Mouse (Mus musculus) embryonic facial prominence, embryonic 12.5 days (tissue): Measurements from ENCODE around the gene Akain1. TPM values are rescaled to one million over a fixed set of nuclear protein-coding genes. Genes with fewer than 3 reads are reported as not detected.

Source experiments
- ATAC-seq: fragments of 200-750 bp; cut with Nextera tagmentation; 2 replicates; pipeline ENCODE4 v1.8.0; 2017; ENCODE audit not compliant: insufficient number of reproducible peaks, insufficient read depth, low FRiP score, low TSS enrichment
- H3K27ac ChIP-seq: fragments of 300-500 bp; sonication (generic); 2 replicates; pipeline ENCODE4 v1.5.1; 2016; ENCODE audit warnings: mild to moderate bottlenecking
- H3K27me3 ChIP-seq: fragments of 300-500 bp; sonication (generic); 2 replicates; pipeline ENCODE4 v1.6.1; 2016; ENCODE audit warnings: mild to moderate bottlenecking, moderate library complexity
- H3K36me3 ChIP-seq: fragments of 300-500 bp; sonication (generic); 2 replicates; pipeline ENCODE4 v1.6.1; 2016; ENCODE audit warnings: mild to moderate bottlenecking
- H3K4me1 ChIP-seq: fragments of 300-500 bp; sonication (generic); 2 replicates; pipeline ENCODE4 v1.6.1; 2016
- H3K4me2 ChIP-seq: fragments of 300-500 bp; sonication (generic); replicated peaks from 2 replicates; pipeline ENCODE4 v1.6.1; 2016; ENCODE audit warnings: mild to moderate bottlenecking, moderate library complexity
- H3K4me3 ChIP-seq: fragments of 300-500 bp; sonication (generic); 2 replicates; pipeline ENCODE4 v1.5.1; 2016; ENCODE audit warnings: mild to moderate bottlenecking
- H3K9ac ChIP-seq: fragments of 300-500 bp; sonication (generic); 2 replicates; pipeline ENCODE4 v1.6.1; 2016; ENCODE audit warnings: mild to moderate bottlenecking, moderate library complexity
- H3K9me3 ChIP-seq: fragments of 300-500 bp; sonication (generic); 2 replicates; pipeline ENCODE4 v1.6.1; 2016; ENCODE audit warnings: mild to moderate bottlenecking, moderate library complexity
- WGBS: fragments of 180-500 bp; shearing (Covaris S2); methylation state at CpG from one replicate; pipeline ENCODE4 v1.1.7; 2016; 5-methylcytosine and 5-hydroxymethylcytosine counted together
- polyA plus RNA-seq: library from polyadenylated mRNA; unstranded; fragments of >200 nt; fragmentation: Nextera tagmentation; extraction: Ambion mirVana; gene quantifications from 2 replicates; pipeline ENCODE4 v1.2.1, GENCODE M21; 2016

Gene Akain1
- polyA plus RNA-seq, 1 experiment from 2014 or later, result not detected

DNA sequence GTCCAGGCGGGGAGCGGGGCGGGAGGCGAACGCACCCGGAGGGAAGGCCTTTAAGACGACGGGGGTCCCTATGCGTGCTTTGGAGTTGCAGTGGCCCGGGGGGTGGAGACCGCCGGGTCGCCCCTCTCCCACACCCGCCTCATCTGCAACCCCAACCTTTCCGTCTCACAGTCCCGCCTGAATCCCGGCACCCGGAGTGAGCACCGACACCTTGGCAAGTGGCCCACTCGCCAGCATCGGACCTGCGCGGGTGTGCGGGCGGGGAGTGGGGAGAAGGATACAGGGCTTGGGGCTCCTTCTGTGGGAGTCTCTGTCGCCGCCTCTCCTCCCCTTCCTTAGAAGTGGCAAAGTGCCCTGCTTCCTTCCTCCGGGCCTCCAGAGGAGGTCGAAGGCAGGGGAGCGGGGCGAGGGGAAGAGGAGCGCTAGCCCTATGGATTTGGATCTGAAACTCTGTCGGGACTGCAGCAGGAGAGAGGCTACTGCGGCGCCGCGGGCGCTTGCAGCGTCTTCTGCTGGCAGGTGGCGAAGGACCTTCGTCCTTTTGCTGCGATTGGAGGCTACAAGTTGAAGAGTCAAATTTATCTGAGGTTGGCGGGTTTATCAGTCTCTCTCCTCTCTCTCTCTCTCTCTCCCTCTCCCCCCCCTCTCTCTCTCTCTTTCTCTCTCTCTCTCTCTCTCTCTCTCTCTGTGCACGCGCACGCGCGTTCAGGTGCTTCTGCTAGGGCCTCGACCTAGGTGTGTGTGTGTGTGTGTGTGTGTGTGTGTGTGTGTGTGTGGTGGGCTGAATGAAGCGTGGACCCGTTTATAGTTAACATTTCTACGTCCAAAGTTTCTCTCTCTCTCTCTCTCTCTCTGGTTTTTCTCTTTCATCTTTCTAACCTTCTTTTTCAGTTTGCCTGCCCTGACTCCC, 700 bp downstream of the Akain1 start:
- ATAC-seq, result no peak
- Histone ChIP-seq H3K4me2 (peak overlapping the region; percentile 77), H3K9me3 (no peaks in the 10 kb centered on the region), H3K4me3 (peak overlapping the region; percentile 38), H3K9ac (0 out of 2 replicates have a peak overlapping the region, but pooled peaks have one; percentile 7), H3K36me3 (no peaks in the 10 kb centered on the region), H3K27me3 (peaks cover 51% of the 10 kb centered on the region), H3K4me1 (peaks cover 16% of the 10 kb centered on the region; the same call in 1 of the 2 replicates), H3K27ac (no peak overlapping the region)
- WGBS, result under 1% methylated on average over 51 of the region's 52 CpGs

DNA sequence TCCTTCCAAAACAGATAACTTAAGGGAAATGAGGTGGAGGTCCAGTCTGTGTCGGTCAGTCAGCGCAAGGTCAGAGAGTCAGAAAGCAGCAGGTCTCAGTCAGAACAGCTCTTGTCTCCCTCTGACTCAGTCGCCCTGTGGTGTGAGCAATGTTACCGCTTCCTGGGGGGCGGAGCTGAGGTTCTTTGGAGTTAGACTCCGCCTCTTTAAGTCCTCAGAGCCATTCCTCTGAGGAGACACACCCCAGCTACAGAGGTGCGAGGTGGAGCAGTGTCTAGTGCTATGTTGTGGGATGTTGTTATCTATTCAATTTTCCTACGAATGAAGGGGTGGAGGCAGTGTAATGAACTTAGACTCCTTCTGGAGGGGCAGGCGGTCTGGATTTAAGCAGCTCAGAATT, 1.9 kb downstream of the Akain1 start:
- H3K27me3 ChIP-seq, result peaks cover 51% of the 10 kb centered on the region
- no peak overlapping the region for H3K27ac ChIP-seq
- no peak overlapping the region for H3K4me3 ChIP-seq
- no peak overlapping the region for H3K9ac ChIP-seq
- H3K36me3 ChIP-seq, result no peaks in the 10 kb centered on the region
- 10% methylated on average over 9 of the region's 9 CpGs for WGBS
- H3K4me1 ChIP-seq, result peaks cover 16% of the 10 kb centered on the region; the same call in 1 of the 2 replicates
- no peak for ATAC-seq
- H3K9me3 ChIP-seq, result no peaks in the 10 kb centered on the region
- no peak overlapping the region for H3K4me2 ChIP-seq

DNA sequence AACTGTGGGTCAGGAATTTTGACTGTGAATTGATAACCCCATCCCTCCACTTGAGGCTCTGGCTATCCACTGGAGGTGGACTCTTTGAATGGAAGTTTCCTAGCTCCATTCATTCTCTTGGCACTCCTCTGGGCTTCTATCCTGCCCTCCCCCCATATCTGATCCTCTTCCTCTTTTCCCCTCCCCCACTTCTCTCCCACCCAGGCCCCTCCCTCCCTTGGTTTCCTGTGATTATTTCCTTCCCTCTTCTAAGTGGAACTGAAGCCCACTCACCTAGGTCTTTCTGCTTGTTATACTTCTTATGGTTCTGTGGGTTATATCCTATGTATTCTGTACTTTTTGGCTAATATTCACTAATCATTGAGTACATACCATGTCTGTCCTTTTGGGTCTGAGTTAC, 9.6 kb downstream of the Akain1 start:
- Histone ChIP-seq H3K27me3 (no peaks in the 10 kb centered on the region), H3K27ac (no peak overlapping the region), H3K9ac (no peak overlapping the region), H3K36me3 (no peaks in the 10 kb centered on the region), H3K4me3 (no peak overlapping the region), H3K4me1 (no peaks in the 10 kb centered on the region), H3K9me3 (no peaks in the 10 kb centered on the region), H3K4me2 (no peak overlapping the region)
- ATAC-seq, result no peak

DNA sequence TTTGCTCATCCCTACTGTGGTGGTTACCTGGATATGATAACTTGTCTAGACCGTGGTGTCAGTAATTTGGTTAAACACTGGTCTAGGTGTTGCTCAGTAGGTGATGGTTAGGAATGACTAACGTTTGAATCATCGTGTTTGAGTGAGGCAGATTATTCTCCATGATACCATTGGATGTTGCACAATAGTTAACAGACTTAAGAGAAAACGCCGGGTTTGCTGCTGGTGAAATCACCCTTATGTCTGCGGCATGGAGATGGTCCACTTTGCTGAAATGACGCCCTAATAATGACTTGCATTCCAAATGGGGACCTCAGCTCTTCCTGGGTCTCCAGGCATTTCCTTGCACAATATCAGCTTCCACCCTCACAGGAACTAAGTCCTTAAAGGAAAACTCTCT, 22.6 kb downstream of the Akain1 start:
- no peaks in the 10 kb centered on the region for H3K27me3 ChIP-seq
- H3K27ac ChIP-seq, result no peak overlapping the region
- H3K4me3 ChIP-seq, result no peak overlapping the region
- no peaks in the 10 kb centered on the region for H3K36me3 ChIP-seq
- no peaks in the 10 kb centered on the region for H3K9me3 ChIP-seq
- no peaks in the 10 kb centered on the region for H3K4me1 ChIP-seq
- H3K4me2 ChIP-seq, result no peak overlapping the region
- 89% methylated on average over 7 of the region's 7 CpGs for WGBS
- ATAC-seq, result no peak
- no peak overlapping the region for H3K9ac ChIP-seq

DNA sequence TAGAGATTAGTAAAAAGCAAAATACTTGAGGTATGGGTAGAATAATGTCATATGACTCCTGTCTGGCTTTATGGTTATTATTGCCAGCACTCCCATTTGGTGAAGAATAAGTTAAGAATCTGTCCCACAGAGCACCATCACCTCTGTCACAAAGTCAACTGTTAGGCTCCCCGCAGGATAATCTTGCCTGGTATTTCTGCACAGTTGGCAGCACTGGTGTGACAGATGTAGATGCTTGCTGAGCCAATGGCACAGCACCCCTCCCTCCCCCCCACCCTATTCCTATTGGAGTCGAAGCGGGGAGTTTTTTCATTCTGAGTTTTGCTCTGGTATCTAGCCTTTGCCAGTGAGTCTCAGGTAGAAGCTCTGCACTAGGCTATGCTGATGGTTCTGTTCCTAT, 23.9 kb downstream of the Akain1 start:
- no peak for ATAC-seq
- Histone ChIP-seq H3K4me3 (no peak overlapping the region), H3K4me1 (no peaks in the 10 kb centered on the region), H3K36me3 (no peaks in the 10 kb centered on the region), H3K4me2 (no peak overlapping the region), H3K27me3 (no peaks in the 10 kb centered on the region), H3K27ac (no peak overlapping the region), H3K9ac (no peak overlapping the region), H3K9me3 (no peaks in the 10 kb centered on the region)
- WGBS, result 71% methylated on average over 3 of the region's 3 CpGs

DNA sequence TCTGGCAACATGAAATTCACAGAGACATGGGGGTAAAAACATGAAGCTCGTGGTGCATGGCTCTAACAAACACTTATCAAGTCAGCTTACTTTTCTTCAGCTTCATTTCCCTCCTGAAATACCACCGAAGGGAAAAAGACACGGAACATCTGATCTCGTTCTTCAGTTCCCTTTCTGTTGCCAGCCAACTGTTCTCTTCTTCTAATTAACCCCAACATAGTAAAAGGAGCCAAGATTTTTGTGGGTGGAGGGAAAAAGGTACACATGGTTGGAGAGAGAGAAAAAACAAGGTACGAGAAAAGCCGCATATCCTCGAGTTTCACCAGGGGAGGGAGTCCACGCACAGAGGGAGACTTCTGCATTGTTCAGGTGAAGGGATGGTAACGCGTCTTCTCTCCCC, 32.0 kb downstream of the Akain1 start:
- Histone ChIP-seq H3K9me3 (no peaks in the 10 kb centered on the region), H3K27me3 (no peaks in the 10 kb centered on the region), H3K36me3 (no peaks in the 10 kb centered on the region), H3K9ac (no peak overlapping the region), H3K4me1 (no peaks in the 10 kb centered on the region), H3K4me3 (no peak overlapping the region), H3K27ac (no peak overlapping the region), H3K4me2 (no peak overlapping the region)
- WGBS, result 50% methylated on average over 10 of the region's 10 CpGs
- no peak for ATAC-seq

DNA sequence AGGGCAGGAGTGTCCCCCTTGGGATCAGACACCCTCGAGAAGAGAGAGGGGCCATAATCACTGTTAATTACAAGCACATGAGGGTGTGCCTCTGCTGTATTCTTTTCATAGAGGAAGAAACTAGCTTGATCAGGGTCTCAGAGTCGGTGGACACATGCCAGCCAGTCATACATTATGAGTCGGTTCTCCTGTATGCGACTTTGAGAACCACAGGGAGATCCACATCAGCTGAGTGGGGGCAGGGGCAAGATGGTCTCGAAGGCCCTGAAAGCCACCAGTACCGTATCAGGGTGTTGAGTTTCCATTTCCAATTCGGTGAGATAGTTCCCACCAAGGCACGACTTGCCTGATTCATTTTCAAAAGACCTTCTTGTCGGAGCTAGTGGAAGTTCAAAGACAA, 33.3 kb downstream of the Akain1 start:
- Histone ChIP-seq H3K9me3 (no peaks in the 10 kb centered on the region), H3K4me3 (no peak overlapping the region), H3K4me1 (no peaks in the 10 kb centered on the region), H3K9ac (no peak overlapping the region), H3K4me2 (no peak overlapping the region), H3K27me3 (no peaks in the 10 kb centered on the region), H3K36me3 (no peaks in the 10 kb centered on the region), H3K27ac (no peak overlapping the region)
- no peak for ATAC-seq
- WGBS, result 65% methylated on average over 9 of the region's 9 CpGs

DNA sequence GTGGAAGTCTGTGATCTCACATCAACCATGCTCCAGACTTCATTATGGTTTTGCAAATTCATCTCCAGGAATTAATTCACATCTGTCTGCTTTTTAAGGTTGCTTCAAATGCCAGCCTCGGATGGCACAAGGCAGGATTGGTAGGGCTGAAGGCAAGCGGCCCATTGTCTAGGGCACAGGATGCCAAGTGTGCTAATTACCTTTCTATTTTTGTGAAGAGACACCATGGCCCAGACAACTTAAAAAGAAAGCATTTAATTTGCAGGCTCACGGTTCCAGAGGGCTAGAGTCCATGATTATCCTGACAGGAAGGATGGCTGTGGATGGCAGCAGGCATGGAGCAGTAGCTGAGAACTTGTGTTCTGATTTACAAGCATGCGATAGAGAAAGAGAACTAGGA, 35.0 kb downstream of the Akain1 start:
- no peak for ATAC-seq
- no peaks in the 10 kb centered on the region for H3K27me3 ChIP-seq
- WGBS, result 85% methylated on average over 4 of the region's 4 CpGs
- H3K27ac ChIP-seq, result no peak overlapping the region
- H3K36me3 ChIP-seq, result no peaks in the 10 kb centered on the region
- H3K4me1 ChIP-seq, result no peaks in the 10 kb centered on the region
- no peak overlapping the region for H3K9ac ChIP-seq
- no peaks in the 10 kb centered on the region for H3K9me3 ChIP-seq
- H3K4me2 ChIP-seq, result no peak overlapping the region
- H3K4me3 ChIP-seq, result no peak overlapping the region

DNA sequence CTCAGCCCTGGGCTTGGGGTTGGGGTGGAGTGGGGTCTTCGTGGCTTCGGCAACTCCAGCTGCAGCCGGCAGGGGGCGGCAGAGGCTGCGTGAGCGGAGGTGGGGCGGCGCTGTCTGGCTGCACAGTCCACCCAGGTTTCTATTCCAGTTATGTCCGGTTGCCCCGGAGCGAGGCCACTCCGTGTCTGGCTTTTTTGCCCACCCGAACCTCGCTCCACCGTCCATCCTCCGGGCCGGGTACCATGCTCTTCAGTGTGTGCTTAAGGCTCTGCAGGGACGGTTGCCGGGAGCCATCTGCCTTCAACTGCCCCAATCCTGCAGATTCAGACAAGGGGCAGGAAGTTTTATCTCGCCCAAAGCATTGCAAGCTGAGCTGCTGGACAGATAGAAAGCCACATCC, 36.3 kb downstream of the Akain1 start:
- H3K4me2 ChIP-seq, result peak overlapping the region; percentile 58
- H3K4me3 ChIP-seq, result peak overlapping the region; percentile 39
- H3K9ac ChIP-seq, result peak overlapping the region; percentile 57
- under 1% methylated on average over 20 of the region's 20 CpGs for WGBS
- no peaks in the 10 kb centered on the region for H3K27me3 ChIP-seq
- ATAC-seq, result peak; percentile 65; the same call in 1 of the 2 replicates
- H3K9me3 ChIP-seq, result no peaks in the 10 kb centered on the region
- H3K4me1 ChIP-seq, result no peaks in the 10 kb centered on the region
- no peaks in the 10 kb centered on the region for H3K36me3 ChIP-seq
- H3K27ac ChIP-seq, result no peak overlapping the region

DNA sequence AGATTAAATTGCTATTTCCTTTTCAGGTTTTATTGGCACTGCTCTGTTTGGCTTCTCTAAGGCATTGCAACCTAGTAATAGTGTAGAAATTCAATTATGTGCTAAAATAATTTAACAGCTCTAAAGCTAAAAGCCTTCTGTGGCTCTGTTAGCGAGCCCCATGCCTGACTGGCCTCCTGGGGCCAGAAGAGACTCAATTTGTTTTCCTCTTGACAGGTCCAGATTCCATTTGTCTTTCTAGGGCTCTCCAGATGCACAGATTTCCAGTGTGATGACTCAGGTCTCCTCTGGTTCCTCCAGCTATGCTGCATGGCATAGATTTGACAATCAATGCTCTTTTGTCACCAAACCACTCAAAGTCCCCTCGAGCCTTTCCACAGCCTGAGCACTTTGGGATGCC, 38.4 kb downstream of the Akain1 start:
- no peak for ATAC-seq
- no peak overlapping the region for H3K27ac ChIP-seq

DNA sequence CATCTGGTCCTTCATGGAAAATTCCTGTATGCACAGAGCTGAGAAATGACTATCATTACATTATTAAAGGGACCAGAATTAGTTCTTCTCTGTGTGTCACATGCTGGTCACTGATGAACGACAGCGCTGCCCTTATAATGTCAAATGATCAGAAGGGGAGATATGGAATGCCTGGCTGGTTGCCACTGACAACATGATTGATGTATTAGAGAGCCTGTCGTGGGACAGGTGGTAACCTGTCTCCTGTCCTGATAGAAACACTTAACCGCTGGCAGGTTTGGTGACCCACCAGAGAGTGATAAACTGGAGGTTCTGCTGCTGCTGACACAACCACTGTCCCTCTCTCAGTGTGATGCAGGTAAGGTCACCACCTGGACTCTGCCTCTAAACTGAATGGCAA, 40.1 kb downstream of the Akain1 start:
- WGBS, result 81% methylated on average over 4 of the region's 4 CpGs

More for the DNA sequence above, 38.4 kb downstream of the Akain1 start:
- 16% methylated on average over 2 of the region's 2 CpGs for WGBS
- Histone ChIP-seq H3K36me3 (no peaks in the 10 kb centered on the region), H3K4me2 (no peak overlapping the region), H3K4me1 (no peaks in the 10 kb centered on the region), H3K4me3 (no peak overlapping the region), H3K9ac (no peak overlapping the region), H3K9me3 (no peaks in the 10 kb centered on the region), H3K27me3 (no peaks in the 10 kb centered on the region)

DNA sequence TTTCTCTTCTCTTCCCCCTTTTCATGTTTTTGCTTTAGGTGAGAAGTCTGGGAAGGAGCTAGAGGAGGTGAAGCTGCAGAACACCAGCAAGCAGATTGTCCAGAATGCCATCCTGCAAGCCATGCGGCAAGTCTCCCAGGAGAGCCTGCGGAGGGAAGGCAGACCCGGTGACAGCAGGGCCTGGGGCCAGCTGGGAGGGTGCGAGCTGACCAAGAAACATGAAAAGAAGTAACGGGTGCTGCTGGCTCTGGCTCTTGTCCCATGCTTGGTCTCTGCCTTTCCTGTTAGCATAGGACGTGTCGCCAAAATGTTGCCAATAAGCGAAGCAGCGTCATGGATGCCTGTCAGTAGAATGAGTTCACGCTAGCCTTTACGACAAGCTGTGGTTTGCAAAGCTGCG, 48.0 kb downstream of the Akain1 start:
- 89% methylated on average over 12 of the region's 12 CpGs for WGBS

More for the DNA sequence above, 40.1 kb downstream of the Akain1 start:
- no peaks in the 10 kb centered on the region for H3K4me1 ChIP-seq
- ATAC-seq, result no peak
- H3K36me3 ChIP-seq, result no peaks in the 10 kb centered on the region
- H3K4me3 ChIP-seq, result no peak overlapping the region
- no peak overlapping the region for H3K27ac ChIP-seq
- H3K9me3 ChIP-seq, result no peaks in the 10 kb centered on the region
- H3K4me2 ChIP-seq, result no peak overlapping the region
- no peaks in the 10 kb centered on the region for H3K27me3 ChIP-seq
- H3K9ac ChIP-seq, result no peak overlapping the region

More for the DNA sequence above, 48.0 kb downstream of the Akain1 start:
- H3K27ac ChIP-seq, result no peak overlapping the region
- no peaks in the 10 kb centered on the region for H3K9me3 ChIP-seq
- no peak overlapping the region for H3K4me3 ChIP-seq
- no peaks in the 10 kb centered on the region for H3K36me3 ChIP-seq
- no peaks in the 10 kb centered on the region for H3K27me3 ChIP-seq
- ATAC-seq, result no peak
- H3K9ac ChIP-seq, result no peak overlapping the region
- no peak overlapping the region for H3K4me2 ChIP-seq
- no peaks in the 10 kb centered on the region for H3K4me1 ChIP-seq
